Mouse (Mus musculus) G1E (cell line): Measurements from ENCODE around the gene Pard3.

Experiments
- CTCF ChIP-seq: IDR thresholded peaks from 2 replicates; pipeline ENCODE4 v1.5.1; 2012; ENCODE audit warnings: low read depth, low read length, inconsistent platforms, mixed read lengths
- GATA1 ChIP-seq: IDR thresholded peaks from 2 replicates; pipeline ENCODE4 v1.6.1; 2012; ENCODE audit warnings: borderline replicate concordance, low read length, inconsistent platforms, mixed read lengths
- GATA2 ChIP-seq: IDR thresholded peaks from 2 replicates; pipeline ENCODE4 v1.6.1; 2012; ENCODE audit warnings: low read depth, low read length, inconsistent platforms, borderline replicate concordance
- POLR2AphosphoS5 ChIP-seq: IDR thresholded peaks from 2 replicates; pipeline ENCODE4 v1.6.1; 2012; ENCODE audit warnings: low read depth, low read length, inconsistent platforms; ENCODE audit not compliant: insufficient replicate concordance
- TAL1 ChIP-seq: conservative IDR thresholded peaks from 2 replicates; pipeline ENCODE4 v1.6.1; 2012; ENCODE audit warnings: low read depth, low read length, inconsistent platforms, mixed read lengths

DNA sequence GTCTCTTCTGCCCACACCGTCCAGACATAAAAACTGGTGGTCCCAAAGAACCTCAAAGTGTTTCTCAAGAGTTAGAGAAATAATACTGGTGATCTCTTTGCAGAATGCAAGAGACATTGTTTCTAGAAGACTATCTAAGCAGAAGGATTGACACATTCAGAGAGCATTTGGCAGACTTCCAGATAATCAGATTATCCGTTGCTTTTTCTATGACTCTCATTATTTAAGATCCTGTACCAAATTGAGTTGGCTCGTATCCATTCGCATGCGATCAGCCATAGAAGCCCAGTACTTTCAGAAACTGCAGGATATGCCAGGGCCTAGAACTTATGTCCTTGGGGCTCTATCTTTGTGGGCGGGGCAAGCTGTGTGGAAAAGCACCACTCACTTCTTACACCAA, 514.0 kb downstream of the Pard3 start:
- no peak for TF ChIP-seq CTCF
- no peak for TF ChIP-seq TAL1
- TF ChIP-seq GATA1, result no peak
- no peak for TF ChIP-seq POLR2AphosphoS5
- no peak for TF ChIP-seq GATA2
